Mouse (Mus musculus) hindbrain, embryonic 12.5 days (tissue): Measurements from ENCODE around the gene Rpl12. TPM values are rescaled to one million over a fixed set of nuclear protein-coding genes. Genes with fewer than 3 reads are reported as not detected.
A peak's percentile ranks its signal among the peaks of the same experiment; 100 is the strongest.

Source experiments
- ATAC-seq: fragments of 200-750 bp; cut with Nextera tagmentation; 2 replicates; pipeline ENCODE4 v1.8.0; 2017; ENCODE audit warnings: moderate TSS enrichment; ENCODE audit not compliant: low FRiP score
- H3K27ac ChIP-seq: fragments of 300-500 bp; sonication (generic); 2 replicates; pipeline ENCODE4 v1.5.1; 2016; ENCODE audit warnings: mild to moderate bottlenecking
- H3K27me3 ChIP-seq: fragments of 300-500 bp; sonication (generic); 2 replicates; pipeline ENCODE4 v1.6.1; 2016; ENCODE audit warnings: mild to moderate bottlenecking
- H3K36me3 ChIP-seq: fragments of 300-500 bp; sonication (generic); 2 replicates; pipeline ENCODE4 v1.6.1; 2016; ENCODE audit warnings: mild to moderate bottlenecking
- H3K4me1 ChIP-seq: fragments of 300-500 bp; sonication (generic); 2 replicates; pipeline ENCODE4 v1.6.1; 2016
- H3K4me2 ChIP-seq: fragments of 300-500 bp; sonication (generic); replicated peaks from 2 replicates; pipeline ENCODE4 v1.6.1; 2016; ENCODE audit warnings: mild to moderate bottlenecking
- H3K4me3 ChIP-seq: fragments of 300-500 bp; sonication (generic); 2 replicates; pipeline ENCODE4 v1.5.1; 2016; ENCODE audit warnings: mild to moderate bottlenecking
- H3K9ac ChIP-seq: fragments of 300-500 bp; sonication (generic); 2 replicates; pipeline ENCODE4 v1.6.1; 2016; ENCODE audit warnings: mild to moderate bottlenecking, moderate library complexity
- H3K9me3 ChIP-seq: fragments of 300-500 bp; sonication (generic); replicated peaks from 2 replicates; pipeline ENCODE4 v1.6.1; 2016; ENCODE audit warnings: mild to moderate bottlenecking
- WGBS: fragments of 180-500 bp; shearing (Covaris S2); methylation state at CpG from one replicate; pipeline ENCODE4 v1.1.7; 2016; 5-methylcytosine and 5-hydroxymethylcytosine counted together
- polyA plus RNA-seq: library from polyadenylated mRNA; unstranded; fragments of >200 nt; fragmentation: Nextera tagmentation; extraction: Ambion mirVana; gene quantifications from 2 replicates; pipeline ENCODE4 v1.2.1, GENCODE M21; 2016

The Rpl12 gene
- polyA plus RNA-seq, 1 experiment from 2014 or later, result 114 TPM

DNA sequence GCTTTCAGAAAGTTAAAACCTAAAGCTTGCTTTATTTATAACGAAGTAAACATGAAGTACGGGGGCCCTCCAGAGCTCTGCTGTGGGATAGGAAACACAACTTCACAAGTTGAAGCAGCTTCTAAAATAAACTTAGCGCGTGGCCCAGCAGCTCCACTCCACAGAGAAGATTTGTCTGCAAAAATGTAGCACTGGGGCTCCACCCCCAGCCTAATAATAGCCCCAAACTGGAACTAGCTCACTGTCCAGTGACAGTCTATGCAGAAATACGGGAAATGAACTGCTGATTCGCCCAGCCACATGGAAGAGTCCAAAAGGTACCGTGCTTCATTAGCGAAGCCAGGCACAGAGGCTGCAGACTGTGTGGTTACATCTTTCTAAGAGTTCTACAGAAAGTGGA is 8.0 kb downstream of the Rpl12 start:
- WGBS, result 90% methylated on average over 8 of the region's 8 CpGs
- Histone ChIP-seq H3K4me1 (peaks cover 22% of the 10 kb centered on the region), H3K36me3 (peaks cover 18% of the 10 kb centered on the region), H3K27ac (no peak overlapping the region), H3K4me3 (no peak overlapping the region), H3K4me2 (no peak overlapping the region), H3K9me3 (no peaks in the 10 kb centered on the region), H3K27me3 (no peaks in the 10 kb centered on the region), H3K9ac (no peak overlapping the region)
- ATAC-seq, result no peak

- H3K27me3 ChIP-seq, result no peaks in the 10 kb centered on the region
- no peaks in the 10 kb centered on the region for H3K9me3 ChIP-seq
- ATAC-seq, result no peak
- H3K9ac ChIP-seq, result no peak overlapping the region
- WGBS, result 35% methylated on average over 9 of the region's 9 CpGs
- H3K36me3 ChIP-seq, result peaks cover 33% of the 10 kb centered on the region
- no peak overlapping the region for H3K27ac ChIP-seq
- H3K4me3 ChIP-seq, result no peak overlapping the region
- H3K4me1 ChIP-seq, result peaks cover 16% of the 10 kb centered on the region
- no peak overlapping the region for H3K4me2 ChIP-seq
Measured at GRCm38 (mm10) chr2:32971235-32971634, 9.9 kb downstream of the Rpl12 start.

DNA sequence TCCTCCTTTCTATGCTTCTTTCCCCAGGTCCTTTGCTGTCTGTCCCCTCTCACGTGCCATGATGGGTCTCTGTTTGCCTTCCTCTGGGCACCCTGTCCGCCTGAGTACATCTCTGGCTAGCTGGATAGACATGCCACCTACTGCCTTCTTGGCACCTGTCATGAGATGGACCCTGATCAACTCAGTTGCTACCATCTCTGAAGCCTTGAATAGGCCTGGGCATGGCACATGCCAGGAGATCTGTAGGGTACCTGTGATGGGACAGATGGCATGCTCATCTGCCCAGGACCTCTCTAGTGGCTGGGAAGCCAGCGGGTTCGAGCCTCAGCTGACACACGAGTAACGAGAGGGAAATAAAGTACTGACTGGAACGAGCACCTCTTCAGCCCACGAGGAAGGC is 12.9 kb downstream of the Rpl12 start:
- no peak overlapping the region for H3K4me3 ChIP-seq
- H3K9me3 ChIP-seq, result no peaks in the 10 kb centered on the region
- H3K36me3 ChIP-seq, result peaks cover 38% of the 10 kb centered on the region
- H3K9ac ChIP-seq, result no peak overlapping the region
- no peaks in the 10 kb centered on the region for H3K27me3 ChIP-seq
- H3K4me2 ChIP-seq, result no peak overlapping the region
- no peak for ATAC-seq
- WGBS, result 91% methylated on average over 8 of the region's 8 CpGs
- no peak overlapping the region for H3K27ac ChIP-seq
- H3K4me1 ChIP-seq, result 0 out of 2 replicates have a peak, but pooled peaks cover 6% of the 10 kb centered on the region

GRCm38 (mm10) chr2:32977114-32977513 is 15.8 kb downstream of the Rpl12 start:
- no peak for ATAC-seq
- H3K9me3 ChIP-seq, result no peaks in the 10 kb centered on the region

GRCm38 (mm10) chr2:32978675-32979074 is 17.3 kb downstream of the Rpl12 start:
- Histone ChIP-seq H3K4me1 (peaks cover 22% of the 10 kb centered on the region), H3K9ac (no peak overlapping the region), H3K27me3 (0 out of 2 replicates have a peak, but pooled peaks cover 2% of the 10 kb centered on the region), H3K4me2 (no peak overlapping the region), H3K36me3 (peaks cover 30% of the 10 kb centered on the region), H3K27ac (no peak overlapping the region), H3K4me3 (no peak overlapping the region), H3K9me3 (no peaks in the 10 kb centered on the region)
- 77% methylated on average over 3 of the region's 3 CpGs for WGBS
- no peak for ATAC-seq

More at GRCm38 (mm10) chr2:32977114-32977513, 15.8 kb downstream of the Rpl12 start:
- Histone ChIP-seq H3K36me3 (peaks cover 38% of the 10 kb centered on the region), H3K27me3 (no peaks in the 10 kb centered on the region), H3K4me2 (no peak overlapping the region), H3K4me1 (peaks cover 17% of the 10 kb centered on the region), H3K4me3 (no peak overlapping the region), H3K9ac (no peak overlapping the region), H3K27ac (no peak overlapping the region)
- WGBS, result 86% methylated on average over 5 of the region's 5 CpGs

- no peak overlapping the region for H3K4me2 ChIP-seq
- H3K36me3 ChIP-seq, result peaks cover 20% of the 10 kb centered on the region; the same call in 1 of the 2 replicates
- no peak overlapping the region for H3K27ac ChIP-seq
- peaks cover 22% of the 10 kb centered on the region for H3K4me1 ChIP-seq
- 89% methylated on average over 7 of the region's 7 CpGs for WGBS
- ATAC-seq, result no peak
- H3K9me3 ChIP-seq, result no peaks in the 10 kb centered on the region
- H3K4me3 ChIP-seq, result no peak overlapping the region
- 0 out of 2 replicates have a peak, but pooled peaks cover 4% of the 10 kb centered on the region for H3K27me3 ChIP-seq
- no peak overlapping the region for H3K9ac ChIP-seq
Measured at GRCm38 (mm10) chr2:32979675-32980074, 18.3 kb downstream of the Rpl12 start.

DNA sequence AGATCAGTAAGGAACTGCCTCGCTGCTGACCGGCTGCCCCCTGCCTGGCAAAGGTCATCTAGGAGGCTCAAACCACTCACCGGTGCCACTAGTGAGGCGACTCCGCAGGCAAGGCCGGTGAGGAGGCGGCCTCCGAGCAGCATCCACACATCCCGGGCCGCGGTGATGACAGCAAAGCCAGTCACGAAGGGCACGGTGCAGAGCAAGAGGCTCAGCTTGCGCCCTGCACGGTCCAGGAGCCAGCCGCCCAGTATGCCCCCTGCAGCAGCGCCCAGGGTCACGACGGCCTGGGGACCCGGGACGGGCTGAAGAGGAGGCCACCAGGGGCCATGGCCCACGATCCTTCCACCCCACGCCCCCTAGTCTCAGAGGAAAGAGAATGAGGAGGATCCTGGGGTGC is 19.9 kb downstream of the Rpl12 start:
- Histone ChIP-seq H3K4me2 (peak overlapping the region; percentile 98), H3K4me1 (peaks cover 22% of the 10 kb centered on the region), H3K36me3 (peaks cover 5% of the 10 kb centered on the region; the same call in 1 of the 2 replicates), H3K9me3 (no peaks in the 10 kb centered on the region), H3K27ac (peak overlapping the region; percentile 78), H3K27me3 (0 out of 2 replicates have a peak, but pooled peaks cover 6% of the 10 kb centered on the region), H3K9ac (peak overlapping the region; percentile 89), H3K4me3 (peak overlapping the region; percentile 87)
- ATAC-seq, result peak; percentile 49
- WGBS, result under 1% methylated on average over 23 of the region's 23 CpGs

DNA sequence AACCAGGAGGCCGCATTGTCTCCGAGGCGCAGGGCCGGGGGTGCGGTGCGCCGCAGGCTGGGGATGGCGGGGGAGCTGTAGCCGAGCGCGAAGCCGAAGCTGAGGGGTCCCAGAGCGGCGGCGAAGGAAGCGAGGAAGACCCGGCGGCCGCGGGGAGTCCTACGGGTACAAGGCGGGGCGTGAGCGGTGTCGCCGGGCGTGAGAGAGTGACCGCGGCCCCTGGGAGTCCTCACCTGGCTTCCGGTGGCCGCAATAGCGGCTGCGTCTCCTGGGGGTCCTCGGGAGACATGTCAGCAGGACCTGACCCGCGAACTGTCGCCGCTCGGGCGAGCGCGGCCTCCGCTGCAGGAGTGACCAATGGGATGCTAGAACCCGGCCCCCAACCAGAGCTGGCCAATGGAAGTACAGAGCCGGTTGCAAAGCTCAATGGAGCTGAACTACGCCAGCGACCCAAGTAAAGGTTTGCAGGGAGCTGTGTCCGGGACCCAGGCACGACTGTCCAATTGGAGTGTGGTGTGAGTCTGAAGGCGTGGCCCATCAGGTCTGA is 20.4 kb downstream of the Rpl12 start, which contains the start of gene Slc2a8:
Slc2a8 (minus strand) TSS at position 359 of the 547 bp plus-strand sequence.
- peak; percentile 99 for ATAC-seq
- peak within 1 kb of the TSS; percentile 89 for H3K9ac ChIP-seq
- 0 out of 2 replicates have a peak, but pooled peaks cover 6% of the 10 kb centered on the region for H3K27me3 ChIP-seq
- WGBS, result under 1% methylated on average over 50 of the region's 50 CpGs
- H3K36me3 ChIP-seq, result no peaks in the 10 kb centered on the region
- H3K4me2 ChIP-seq, result peak within 1 kb of the TSS; percentile 98
- peak within 1 kb of the TSS; percentile 87 for H3K4me3 ChIP-seq
- peak within 1 kb of the TSS; percentile 78 for H3K27ac ChIP-seq
- H3K9me3 ChIP-seq, result no peaks in the 10 kb centered on the region
- peaks cover 19% of the 10 kb centered on the region for H3K4me1 ChIP-seq

GRCm38 (mm10) chr2:32982700-32983099 is 21.3 kb downstream of the Rpl12 start:
- no peak overlapping the region for H3K27ac ChIP-seq
- H3K27me3 ChIP-seq, result 0 out of 2 replicates have a peak, but pooled peaks cover 6% of the 10 kb centered on the region
- ATAC-seq, result no peak
- H3K4me2 ChIP-seq, result peak overlapping the region; percentile 98
- H3K36me3 ChIP-seq, result no peaks in the 10 kb centered on the region
- WGBS, result 4% methylated on average over 4 of the region's 4 CpGs
- peak overlapping the region; percentile 87 for H3K4me3 ChIP-seq
- H3K9ac ChIP-seq, result no peak overlapping the region
- H3K9me3 ChIP-seq, result no peaks in the 10 kb centered on the region
- peaks cover 19% of the 10 kb centered on the region for H3K4me1 ChIP-seq

- no peak overlapping the region for H3K4me3 ChIP-seq
- H3K36me3 ChIP-seq, result no peaks in the 10 kb centered on the region
- peaks cover 19% of the 10 kb centered on the region for H3K4me1 ChIP-seq
- WGBS, result 66% methylated on average over 6 of the region's 6 CpGs
- no peak overlapping the region for H3K9ac ChIP-seq
- no peak overlapping the region for H3K27ac ChIP-seq
- H3K27me3 ChIP-seq, result 0 out of 2 replicates have a peak, but pooled peaks cover 6% of the 10 kb centered on the region
- no peaks in the 10 kb centered on the region for H3K9me3 ChIP-seq
- ATAC-seq, result no peak
- no peak overlapping the region for H3K4me2 ChIP-seq
Measured at GRCm38 (mm10) chr2:32983617-32984016, 22.3 kb downstream of the Rpl12 start.

GRCm38 (mm10) chr2:32985844-32986243 is 24.5 kb downstream of the Rpl12 start:
- Histone ChIP-seq H3K9me3 (no peaks in the 10 kb centered on the region), H3K4me1 (peaks cover 12% of the 10 kb centered on the region), H3K36me3 (no peaks in the 10 kb centered on the region), H3K4me3 (no peak overlapping the region), H3K27me3 (0 out of 2 replicates have a peak, but pooled peaks cover 6% of the 10 kb centered on the region), H3K9ac (no peak overlapping the region), H3K27ac (no peak overlapping the region), H3K4me2 (no peak overlapping the region)
- whole genome bisulfite sequencing, result 64% methylated on average over 8 of the region's 8 CpGs
- ATAC-seq, result no peak

DNA sequence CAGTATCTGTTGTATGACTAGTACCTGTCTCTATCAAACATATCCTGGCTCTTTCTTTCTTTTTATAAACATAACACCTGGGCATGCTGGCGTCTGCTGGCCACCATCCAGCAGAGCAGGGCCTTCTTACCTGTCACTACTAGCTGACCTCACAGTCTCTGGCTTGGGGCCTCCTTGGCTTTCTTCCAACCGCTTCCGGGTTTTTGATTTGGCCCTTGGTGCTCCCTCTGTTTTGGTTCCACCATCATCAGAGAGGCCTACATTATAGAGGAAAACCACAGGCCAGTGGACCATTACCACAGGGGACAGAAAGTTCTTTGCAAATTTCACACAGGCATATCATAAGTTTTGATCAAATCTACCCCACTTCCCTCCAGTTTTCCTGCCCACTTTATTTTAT is 28.0 kb downstream of the Rpl12 start:
- ATAC-seq, result no peak
- no peak overlapping the region for H3K27ac ChIP-seq
- WGBS, result 85% methylated on average over 3 of the region's 3 CpGs
- no peaks in the 10 kb centered on the region for H3K36me3 ChIP-seq
- H3K9me3 ChIP-seq, result no peaks in the 10 kb centered on the region
- H3K9ac ChIP-seq, result no peak overlapping the region
- H3K4me3 ChIP-seq, result no peak overlapping the region
- no peak overlapping the region for H3K4me2 ChIP-seq
- H3K4me1 ChIP-seq, result no peaks in the 10 kb centered on the region
- 0 out of 2 replicates have a peak, but pooled peaks cover 4% of the 10 kb centered on the region for H3K27me3 ChIP-seq
